Mouse (Mus musculus) thymus, adult 2 months (tissue): ENCODE measurements around the gene Trip6.
"Not testable (repeated sequence)": the region's sequence is repeated elsewhere in the genome, so short reads cannot be mapped to it uniquely, and the experiment has no call there.

Experiments
- CTCF ChIP-seq: fragments of 200-500 bp; IDR thresholded peaks from 2 replicates; pipeline ENCODE4 v1.5.1; 2012; ENCODE audit warnings: mild to moderate bottlenecking, control low read depth, low read length, moderate library complexity, borderline replicate concordance; ENCODE audit not compliant: control insufficient read depth, poor library complexity, insufficient read depth; ENCODE audit errors: extremely low read depth
- POLR2A ChIP-seq: fragments of 200-500 bp; IDR thresholded peaks from 2 replicates; pipeline ENCODE4 v1.6.1; 2012; ENCODE audit warnings: mild to moderate bottlenecking, low read length, control low read depth, moderate library complexity; ENCODE audit not compliant: control insufficient read depth, poor library complexity, insufficient read depth; ENCODE audit errors: extremely low read depth

DNA sequence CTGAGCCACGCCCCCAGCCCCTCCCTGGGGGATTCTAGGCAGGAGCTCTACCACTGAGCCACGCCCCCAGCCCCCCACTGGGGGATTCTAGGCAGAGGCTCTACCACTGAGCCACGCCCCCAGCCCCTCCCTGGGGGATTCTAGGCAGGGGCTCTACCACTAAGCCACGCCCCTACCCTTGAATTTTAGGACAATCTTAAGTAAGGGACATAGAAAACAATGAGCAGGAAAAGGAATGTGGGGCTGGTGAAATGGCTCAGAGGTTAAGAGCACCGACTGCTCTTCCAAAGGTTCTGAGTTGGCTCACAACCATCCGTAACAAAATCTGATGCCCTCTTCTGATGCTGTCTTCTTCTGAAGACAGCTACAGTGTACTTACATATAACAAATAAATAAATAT, 29.8 kb downstream of the Trip6 start:
- TF ChIP-seq POLR2A, CTCF: not testable (repeated sequence)
